Mouse (Mus musculus) activated CD4-positive, CD25-positive, alpha-beta regulatory T cell (primary cell): ENCODE data around the gene Olfr99. TPM values are rescaled to one million over a fixed set of nuclear protein-coding genes. Genes with fewer than 3 reads are reported as not detected.

Experiments
- polyA plus RNA-seq, 2 experiments: library from polyadenylated mRNA; unstranded; fragments of 100-300 nt; shearing (Covaris generic); gene quantifications; one replicate each; pipeline ENCODE4 v1.2.1; 2017

Olfr99 gene
- 1 to 10 TPM; 2.3 to 3.6 TPM for polyA plus RNA-seq

GRCm38 (mm10) chr17:37283360-37283759, at the start of gene Olfr99:
Olfr99 (minus strand) TSS chr17:37283460.

GRCm38 (mm10) chr17:37316954-37317353, 33.7 kb upstream of the Olfr99 start, which contains the start of gene Olfr102:
Olfr102 (minus strand) TSS chr17:37317054.

DNA sequence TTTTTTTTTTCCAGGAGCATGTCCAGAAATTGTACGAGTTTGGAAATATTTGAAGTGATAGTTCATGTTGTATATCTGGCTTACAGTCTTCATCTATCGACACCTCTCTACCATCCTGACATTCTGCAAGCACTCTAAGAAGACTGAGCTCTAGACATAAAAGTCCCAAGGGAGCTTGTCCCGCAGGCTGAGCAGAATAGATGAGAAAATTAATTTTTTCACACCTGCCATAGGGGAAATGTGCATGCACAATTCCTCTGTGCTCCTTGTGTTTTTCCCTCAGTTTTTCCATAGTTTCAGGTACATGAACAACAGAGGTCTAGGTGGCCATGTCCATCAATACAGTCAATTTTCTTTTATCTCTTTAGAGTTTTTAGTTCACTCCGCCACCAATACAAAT, 21.0 kb upstream of the Olfr99 start, which contains the start of gene Olfr101:
Gene Olfr101, minus strand, starts transcription at position 101 of the 400 bp plus-strand sequence.

GRCm38 (mm10) chr17:37270058-37270701, 13.1 kb downstream of the Olfr99 start, which contains the start of gene H2-M3:
H2-M3 (plus strand) TSS chr17:37270220.

GRCm38 (mm10) chr17:37263626-37264025, 19.6 kb downstream of the Olfr99 start, which contains the start of gene Olfr98:
Olfr98 (minus strand) TSS chr17:37263749.

GRCm38 (mm10) chr17:37237230-37237629, 46.0 kb downstream of the Olfr99 start, which contains the start of gene Olfr97:
Olfr97 (minus strand) TSS chr17:37237330.

Other genes with a start within 250 kb of the Olfr99 start
- 10 to 100 TPM; 10.7 to 14.6 TPM for gene Gabbr1, start 237.5 kb downstream of the Olfr99 start, polyA plus RNA-seq
- gene Olfr90, start 195.0 kb downstream of the Olfr99 start, polyA plus RNA-seq: not detected
- gene Olfr91, start 185.2 kb downstream of the Olfr99 start, polyA plus RNA-seq: under 1 TPM in 1 of 2 experiments, not detected in 1; 0.21 TPM
- not detected for gene Olfr92, start 163.4 kb downstream of the Olfr99 start, polyA plus RNA-seq
- gene Olfr93, start 122.0 kb downstream of the Olfr99 start, polyA plus RNA-seq: not detected
- gene Ubd, start 89.6 kb downstream of the Olfr99 start, polyA plus RNA-seq: 1 to 10 TPM in 1 of 2 experiments, under 1 TPM in 1; 0.52 to 2.0 TPM
- not detected for gene Olfr94, start 82.5 kb downstream of the Olfr99 start, polyA plus RNA-seq
- gene Olfr95, start 70.3 kb downstream of the Olfr99 start, polyA plus RNA-seq: not detected
- gene Olfr96, start 63.3 kb downstream of the Olfr99 start, polyA plus RNA-seq: not detected
- not detected for gene Olfr97, start 46.1 kb downstream of the Olfr99 start, polyA plus RNA-seq
- not detected for gene Olfr98, start 19.7 kb downstream of the Olfr99 start, polyA plus RNA-seq
- gene H2-M3, start 13.2 kb downstream of the Olfr99 start, polyA plus RNA-seq: 100 to 1,000 TPM; 112 to 128 TPM
- gene Olfr101, start 20.9 kb upstream of the Olfr99 start, polyA plus RNA-seq: under 1 TPM; 0.06 to 0.43 TPM
- gene Olfr102, start 33.6 kb upstream of the Olfr99 start, polyA plus RNA-seq: under 1 TPM in 1 of 2 experiments, not detected in 1; 0.39 TPM
- gene Olfr103, start 56.2 kb upstream of the Olfr99 start, polyA plus RNA-seq: not detected
- not detected for gene Olfr104-ps, start 76.1 kb upstream of the Olfr99 start, polyA plus RNA-seq
- gene Olfr105-ps, start 95.6 kb upstream of the Olfr99 start, polyA plus RNA-seq: not detected
- gene Olfr106-ps, start 106.9 kb upstream of the Olfr99 start, polyA plus RNA-seq: not detected
- gene Olfr107, start 115.8 kb upstream of the Olfr99 start, polyA plus RNA-seq: under 1 TPM; 0.04 to 0.09 TPM
- not detected for gene Olfr108, start 162.0 kb upstream of the Olfr99 start, polyA plus RNA-seq
- gene Olfr109, start 175.5 kb upstream of the Olfr99 start, polyA plus RNA-seq: under 1 TPM in 1 of 2 experiments, not detected in 1; 0.10 TPM
- gene H2-M2, start 200.1 kb upstream of the Olfr99 start, polyA plus RNA-seq: 1 to 10 TPM in 1 of 2 experiments, under 1 TPM in 1; 0.37 to 2.2 TPM
- gene Olfr110, start 209.0 kb upstream of the Olfr99 start, polyA plus RNA-seq: not detected
- not detected for gene Olfr111, start 224.6 kb upstream of the Olfr99 start, polyA plus RNA-seq